ENCODE assay signal across 9 mouse cellular contexts in the genomic region with DNA sequence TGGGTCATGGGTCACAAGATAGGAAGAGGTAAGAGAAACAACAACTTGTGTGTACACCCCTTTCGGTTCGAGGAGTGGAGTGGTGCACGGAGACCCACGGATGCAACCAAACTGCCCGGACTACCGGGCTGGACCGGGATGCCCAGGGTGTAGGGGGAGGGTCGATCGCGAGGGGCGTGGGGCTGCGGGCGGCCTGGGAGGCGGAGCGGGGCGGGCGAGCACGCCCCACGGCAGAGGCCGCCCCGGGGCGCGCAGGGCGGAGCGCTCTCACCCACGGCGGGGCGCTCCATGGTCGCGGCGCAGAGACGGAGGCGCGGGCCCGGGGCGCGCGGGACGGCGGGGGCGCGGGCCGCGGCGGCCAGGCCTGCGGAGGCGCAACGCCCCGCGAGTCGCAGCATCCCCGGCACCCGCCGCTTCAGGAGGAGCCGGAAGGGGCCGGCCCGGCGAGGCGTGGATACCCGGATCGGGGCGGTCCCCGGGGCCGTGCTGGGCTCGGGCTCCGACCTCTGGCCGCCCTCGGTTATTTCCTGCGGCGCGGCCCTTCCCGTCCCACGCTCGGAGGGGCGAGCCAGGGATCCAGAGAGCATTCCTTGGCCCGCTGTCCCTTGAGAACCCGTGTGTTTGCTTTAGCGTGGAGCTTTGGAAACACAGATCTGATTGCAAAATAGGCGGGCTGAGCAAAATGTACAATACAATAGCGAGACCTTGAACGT. TPM values are rescaled to one million over a fixed set of nuclear protein-coding genes. Genes with fewer than 3 reads are reported as not detected.
A peak's percentile ranks its signal among the peaks of the same experiment; 100 is the strongest.
DNase-seq lines count a peak whose midpoint lies in the region; ATAC-seq and TF ChIP-seq lines count a peak whose summit lies in the region.
"Had no signal": no experiment of that assay in that cellular context is flagged by ENCODE, and none has a peak within 500 bp of the region (broad histone marks: within the 10 kb centered on the region; RNA-seq: fewer than 3 reads in every experiment).

No protein-coding gene starts in this region.

- no peaks in the 10 kb centered on the region for H3K9me3 ChIP-seq in embryonic facial prominence, embryonic 15.5 days (replicated peaks)
- H3K9me3 ChIP-seq in limb, embryonic 14.5 days (ENCODE audit: control insufficient read depth, low read length) = no peaks in the 10 kb centered on the region
- H3K9me3 ChIP-seq in midbrain, embryonic 16.5 days (replicated peaks; ENCODE audit: control insufficient read depth, low read length, poor library complexity, severe bottlenecking) = no peaks in the 10 kb centered on the region
- H3K9me3 ChIP-seq: G1E had no signal

- peak overlapping the region; percentile 64 for H3K4me2 ChIP-seq in embryonic facial prominence, embryonic 15.5 days (replicated peaks)
- H3K4me2 ChIP-seq in limb, embryonic 14.5 days (replicated peaks; ENCODE audit: low read depth, low read length, severe bottlenecking) = peak overlapping the region; percentile 56
- peak overlapping the region; percentile 80 for H3K4me2 ChIP-seq in midbrain, embryonic 16.5 days (ENCODE audit: low read length)

- peak overlapping the region; percentile 66 for H3K4me3 ChIP-seq in embryonic facial prominence, embryonic 15.5 days (replicated peaks)
- H3K4me3 ChIP-seq in heart, adult 2 months = peak overlapping the region; percentile 60
- peak overlapping the region; percentile 60 for H3K4me3 ChIP-seq in limb, embryonic 14.5 days (replicated peaks; ENCODE audit: low read length)
- peak overlapping the region; percentile 76 for H3K4me3 ChIP-seq in midbrain, embryonic 16.5 days (ENCODE audit: low read depth, low read length)
- peak overlapping the region; percentile 73 for H3K4me3 ChIP-seq in spleen, adult 2 months (ENCODE audit: extremely low read depth, insufficient read depth, insufficient read length)

- TF ChIP-seq CTCF in heart, adult 2 months (IDR thresholded peaks at IDR 0.05) = peak; percentile 46
- 0 out of 2 replicates have a peak, but pooled peaks have one; percentile 3 for TF ChIP-seq CTCF in spleen, adult 2 months (IDR thresholded peaks at IDR 0.05; ENCODE audit: extremely low read depth, insufficient read depth, insufficient read length, insufficient replicate concordance)

- peak; percentile 83 for DNase-seq in 3134 (ENCODE audit: extremely low read depth, insufficient read length, low spot score)
- DNase-seq in adrenal gland, postnatal 4 days (ENCODE audit: low spot score in 2 of 2) = peak; percentile 76 to 77
- peak; percentile 96 to 97 for DNase-seq in heart, adult 2 months
- peak; percentile 85 to 88 for DNase-seq in kidney, adult 8-10 months
- DNase-seq in limb, embryonic 14.5 days (ENCODE audit: low spot score) = peak; percentile 82
- DNase-seq in spleen, adult 2 months (ENCODE audit: low read depth in 1 of 2, low spot score in 2 of 2) = peak in 1 of 2 experiments; percentile 79

- intact Hi-C loops in heart, adult 2 months (cut with DNase I) = loop anchor here (1.0 kb wide), 1 partner anchor 62 kb away; a partner anchor contains a TSS

- peak overlapping the region; percentile 65 for H3K9ac ChIP-seq in embryonic facial prominence, embryonic 15.5 days
- peak overlapping the region; percentile 73 for H3K9ac ChIP-seq in heart, adult 2 months (ENCODE audit: low read depth, low read length)
- peak overlapping the region; percentile 82 for H3K9ac ChIP-seq in limb, embryonic 14.5 days (ENCODE audit: low read depth, low read length, severe bottlenecking)
- peak overlapping the region; percentile 90 for H3K9ac ChIP-seq in midbrain, embryonic 16.5 days (ENCODE audit: low read depth, low read length)

- no peaks in the 10 kb centered on the region; the same call in 1 of the 2 replicates for H3K79me2 ChIP-seq in heart, adult 2 months (replicated peaks; ENCODE audit: control insufficient read depth, insufficient read depth, low read length)

- H3K27me3 ChIP-seq in embryonic facial prominence, embryonic 15.5 days = no peaks in the 10 kb centered on the region
- no peaks in the 10 kb centered on the region for H3K27me3 ChIP-seq in heart, adult 2 months (ENCODE audit: control insufficient read depth, insufficient read depth, low read length)
- H3K27me3 ChIP-seq in limb, embryonic 14.5 days (ENCODE audit: control insufficient read depth, insufficient read depth, low read length) = no peaks in the 10 kb centered on the region
- H3K27me3 ChIP-seq in midbrain, embryonic 16.5 days (ENCODE audit: control insufficient read depth, insufficient read depth, low read depth, low read length) = no peaks in the 10 kb centered on the region
- H3K27me3 ChIP-seq in spleen, adult 2 months (ENCODE audit: control insufficient read depth, insufficient read depth, low read length) = no peaks in the 10 kb centered on the region

- H3K36me3 ChIP-seq in embryonic facial prominence, embryonic 15.5 days = no peaks in the 10 kb centered on the region
- H3K36me3 ChIP-seq in heart, adult 2 months (ENCODE audit: control insufficient read depth, insufficient read depth, low read length) = no peaks in the 10 kb centered on the region; the same call in 1 of the 2 replicates
- H3K36me3 ChIP-seq in limb, embryonic 14.5 days (ENCODE audit: control insufficient read depth, insufficient read depth, low read length) = no peaks in the 10 kb centered on the region
- H3K36me3 ChIP-seq in midbrain, embryonic 16.5 days (ENCODE audit: control insufficient read depth, insufficient read depth, low read length) = no peaks in the 10 kb centered on the region
- no peaks in the 10 kb centered on the region for H3K36me3 ChIP-seq in spleen, adult 2 months (ENCODE audit: control insufficient read depth, insufficient read depth, low read length)
- H3K36me3 ChIP-seq: G1E had no signal

- H3K4me1 ChIP-seq in embryonic facial prominence, embryonic 15.5 days = peaks cover 17% of the 10 kb centered on the region
- peaks cover 5% of the 10 kb centered on the region for H3K4me1 ChIP-seq in heart, adult 2 months (ENCODE audit: control insufficient read depth, insufficient read depth, low read length)
- peaks cover 13% of the 10 kb centered on the region for H3K4me1 ChIP-seq in limb, embryonic 14.5 days (ENCODE audit: control insufficient read depth, insufficient read depth, low read length)
- peaks cover 13% of the 10 kb centered on the region for H3K4me1 ChIP-seq in midbrain, embryonic 16.5 days (ENCODE audit: control insufficient read depth, insufficient read depth, low read length)
- H3K4me1 ChIP-seq in spleen, adult 2 months (ENCODE audit: control insufficient read depth, insufficient read depth, insufficient read length) = peaks cover 7% of the 10 kb centered on the region

- peak overlapping the region; percentile 95 for H3K27ac ChIP-seq in embryonic facial prominence, embryonic 15.5 days (replicated peaks)
- H3K27ac ChIP-seq in heart, adult 2 months = peak overlapping the region; percentile 77
- H3K27ac ChIP-seq in limb, embryonic 14.5 days (replicated peaks; ENCODE audit: low read depth, low read length) = peak overlapping the region; percentile 93
- peak overlapping the region; percentile 87 for H3K27ac ChIP-seq in midbrain, embryonic 16.5 days (ENCODE audit: low read length)
- H3K27ac ChIP-seq in spleen, adult 2 months (ENCODE audit: insufficient read depth, low read length) = peak overlapping the region; percentile 75

- under 1% methylated on average over 77 of the region's 81 CpGs for WGBS in embryonic facial prominence, embryonic 15.5 days
- under 1% methylated on average over 72 of the region's 81 CpGs for WGBS in heart, adult 2 months
- WGBS in limb, embryonic 14.5 days = under 1% methylated on average over 36 of the region's 81 CpGs
- WGBS in midbrain, embryonic 16.5 days = under 1% methylated on average over 33 of the region's 81 CpGs
- WGBS in spleen, adult 2 months = under 1% methylated on average over 51 of the region's 81 CpGs

- TF ChIP-seq EP300 in heart, adult 2 months (IDR thresholded peaks at IDR 0.05; ENCODE audit: insufficient read depth, low read depth, low read length) = peak; percentile 86; the same call in 1 of the 2 replicates

- ATAC-seq in embryonic facial prominence, embryonic 15.5 days (ENCODE audit: insufficient number of reproducible peaks, low FRiP score, low TSS enrichment, low read depth) = peak; percentile 93
- ATAC-seq in limb, embryonic 14.5 days (ENCODE audit: low FRiP score, low read depth) = peak; percentile 93
- peak; percentile 93 for ATAC-seq in midbrain, embryonic 16.5 days

- TF ChIP-seq POLR2A in heart, adult 2 months (IDR thresholded peaks at IDR 0.05; ENCODE audit: insufficient read depth, low read depth, low read length) = peak; percentile 86
- TF ChIP-seq POLR2A in limb, embryonic 14.5 days (IDR thresholded peaks at IDR 0.05; ENCODE audit: borderline replicate concordance, extremely low read depth, insufficient read depth, insufficient read length) = peak; percentile 58; the same call in 1 of the 2 replicates
- no peak; the same call in 1 of the 2 replicates for TF ChIP-seq POLR2A in spleen, adult 2 months (IDR thresholded peaks at IDR 0.05; ENCODE audit: low read depth, low read length)

RNA-seq across cellular contexts. Expression of a gene that starts 10.9 kb away (rescaled TPM):
- total RNA-seq in adrenal gland, postnatal 4 days (2021) = 100 to 1,000 TPM in 1 of 2 experiments, 10 to 100 TPM in 1; 87.9 to 104 TPM
- 18.8 and 22.3 TPM in 2 replicates for polyA plus RNA-seq in embryonic facial prominence, embryonic 15.5 days (2015; fragmentation: Nextera tagmentation; extraction: Ambion mirVana)
- total RNA-seq in heart, adult 2 months (2021) = 10 to 100 TPM; 56.2 to 59.1 TPM
- polyA plus RNA-seq in heart, adult 2 months (2012; rRNA removed) = 17.2 and 31.1 TPM in 2 replicates
- polyA plus RNA-seq in limb, embryonic 14.5 days (2012; rRNA removed) = 14.1 and 20.9 TPM in 2 replicates
- polyA plus RNA-seq in limb, embryonic 14.5 days (2014; fragmentation: Nextera tagmentation; extraction: Ambion mirVana) = 17.6 and 20.0 TPM in 2 replicates
- 55.7 and 63.3 TPM in 2 replicates for polyA plus RNA-seq in midbrain, embryonic 16.5 days (2015; fragmentation: Nextera tagmentation; extraction: Ambion mirVana)
- 5.2 and 6.7 TPM in 2 replicates for polyA plus RNA-seq in spleen, adult 2 months (2012; rRNA removed)
- polyA plus RNA-seq: G1E had no signal
